Mouse (Mus musculus) heart, adult 2 months (tissue): ENCODE results near the gene Pxn.

Experiments used
- CTCF ChIP-seq: fragments of 200-600 bp; IDR thresholded peaks from 2 replicates; pipeline ENCODE4 v1.8.1; 2022; ENCODE audit warnings: antibody characterized with exemption, mild to moderate bottlenecking, moderate library complexity
- EP300 ChIP-seq: fragments of 200-500 bp; IDR thresholded peaks from 2 replicates; pipeline ENCODE4 v1.6.1; 2011; ENCODE audit warnings: low read depth, low read length, control low read depth; ENCODE audit not compliant: insufficient read depth
- POLR2A ChIP-seq: fragments of 200-500 bp; IDR thresholded peaks from 2 replicates; pipeline ENCODE4 v1.6.1; 2011; ENCODE audit warnings: mild to moderate bottlenecking, low read depth, low read length, control low read depth; ENCODE audit not compliant: insufficient read depth

- TF ChIP-seq CTCF (no peak), POLR2A (no peak), EP300 (no peak)
Measured at GRCm38 (mm10) chr5:115569308-115569707, 62.8 kb downstream of the Pxn start.
